Mouse (Mus musculus) cerebellum, adult 2 months (tissue): ENCODE results near the gene Cdkn1a. TPM values are rescaled to one million over a fixed set of nuclear protein-coding genes. Genes with fewer than 3 reads are reported as not detected.

Experiments
- DNase-seq, 2 experiments: peaks; one replicate each; pipeline ENCODE4 v3.0.0; 2021
- H3K27ac ChIP-seq: fragments of 200-500 bp; 2 replicates; pipeline ENCODE4 v1.5.1; 2012; ENCODE audit warnings: low read length, control low read depth, inconsistent platforms; ENCODE audit not compliant: insufficient read depth
- H3K27me3 ChIP-seq: fragments of 200-500 bp; 2 replicates; pipeline ENCODE4 v1.6.1; 2012; ENCODE audit warnings: inconsistent platforms, mild to moderate bottlenecking, low read length, moderate library complexity; ENCODE audit not compliant: control insufficient read depth, insufficient read depth
- H3K4me1 ChIP-seq: fragments of 200-500 bp; 2 replicates; pipeline ENCODE4 v1.6.1; 2011; ENCODE audit warnings: low read length; ENCODE audit not compliant: control insufficient read depth, insufficient read depth
- H3K4me3 ChIP-seq: fragments of 200-500 bp; replicated peaks from 2 replicates; pipeline ENCODE3; 2011; ENCODE audit warnings: mild to moderate bottlenecking, low read depth, low read length, control low read depth; ENCODE audit not compliant: insufficient read depth
- CTCF ChIP-seq: fragments of 200-500 bp; IDR thresholded peaks from 2 replicates; pipeline ENCODE4 v1.5.1; 2011; ENCODE audit warnings: low read depth, mild to moderate bottlenecking, control low read depth, low read length, moderate library complexity, borderline replicate concordance; ENCODE audit not compliant: insufficient read depth
- POLR2A ChIP-seq: fragments of 200-500 bp; IDR thresholded peaks from 2 replicates; pipeline ENCODE4 v1.6.1; 2011; ENCODE audit warnings: low read length, control low read depth, borderline replicate concordance; ENCODE audit not compliant: insufficient read depth
- WGBS: fragments of 180-500 bp; shearing (Covaris S2); methylation state at CpG from one replicate; pipeline ENCODE4 v1.1.7; 2018; 5-methylcytosine and 5-hydroxymethylcytosine counted together
- polyA plus RNA-seq: library from polyadenylated mRNA; depleted of rRNA; stranded (reverse); fragments of >200 nt; gene quantifications from 2 replicates; pipeline ENCODE4 v1.2.3, GENCODE M21; 2012

Cdkn1a gene
- polyA plus RNA-seq, 1 experiment: 12.6 TPM

DNA sequence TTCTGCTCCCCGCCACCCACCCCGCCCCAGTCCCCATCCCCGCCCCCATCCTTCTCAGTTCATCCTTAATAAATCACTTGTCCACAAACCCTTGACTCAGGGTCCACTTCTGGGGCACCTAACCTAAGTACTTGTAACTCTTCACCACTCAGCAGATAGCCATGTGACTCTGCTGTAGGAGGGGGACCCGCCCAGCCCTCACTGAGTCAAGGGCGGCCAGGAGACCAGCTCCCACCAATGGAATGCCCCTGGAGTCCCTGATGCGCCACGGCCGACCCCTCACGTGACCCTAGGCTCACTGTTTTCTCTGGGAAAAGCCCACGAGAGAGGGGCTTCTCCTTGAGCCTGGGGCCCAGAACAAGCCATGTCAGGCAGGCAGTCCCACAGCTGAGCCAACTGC is 21.7 kb upstream of the Cdkn1a start:
- 83% methylated on average over 10 of the region's 10 CpGs for WGBS
- H3K27me3 ChIP-seq: no peaks in the 10 kb centered on the region
- TF ChIP-seq CTCF: no peak
- no peak for TF ChIP-seq POLR2A
- no peak for DNase-seq
- H3K4me1 ChIP-seq: peaks cover 1% of the 10 kb centered on the region
- H3K4me3 ChIP-seq: no peak overlapping the region
- H3K27ac ChIP-seq: no peak overlapping the region

DNA sequence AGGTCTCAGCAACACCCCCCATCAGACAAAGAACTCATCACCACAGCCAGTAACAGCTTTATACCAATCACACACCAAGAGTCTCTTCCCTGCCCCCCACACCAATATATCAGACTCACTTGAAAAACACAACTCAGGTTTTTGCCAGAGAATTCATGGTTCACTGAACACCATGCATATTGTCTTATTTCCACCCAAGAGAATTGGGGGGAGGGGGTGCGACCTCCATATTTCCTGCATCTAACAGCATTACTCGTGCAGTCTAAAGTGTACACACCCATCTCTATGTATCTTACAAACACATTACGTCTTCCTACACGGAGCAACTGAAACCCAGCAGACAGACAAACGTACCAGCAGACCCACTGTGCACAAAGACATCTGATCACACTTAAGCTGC is 19.0 kb upstream of the Cdkn1a start:
- 77% methylated on average over 5 of the region's 5 CpGs for WGBS
- no peak for DNase-seq
- no peaks in the 10 kb centered on the region for H3K4me1 ChIP-seq
- no peak for TF ChIP-seq POLR2A
- TF ChIP-seq CTCF: no peak
- H3K27me3 ChIP-seq: no peaks in the 10 kb centered on the region
- no peak overlapping the region for H3K27ac ChIP-seq
- H3K4me3 ChIP-seq: no peak overlapping the region

DNA sequence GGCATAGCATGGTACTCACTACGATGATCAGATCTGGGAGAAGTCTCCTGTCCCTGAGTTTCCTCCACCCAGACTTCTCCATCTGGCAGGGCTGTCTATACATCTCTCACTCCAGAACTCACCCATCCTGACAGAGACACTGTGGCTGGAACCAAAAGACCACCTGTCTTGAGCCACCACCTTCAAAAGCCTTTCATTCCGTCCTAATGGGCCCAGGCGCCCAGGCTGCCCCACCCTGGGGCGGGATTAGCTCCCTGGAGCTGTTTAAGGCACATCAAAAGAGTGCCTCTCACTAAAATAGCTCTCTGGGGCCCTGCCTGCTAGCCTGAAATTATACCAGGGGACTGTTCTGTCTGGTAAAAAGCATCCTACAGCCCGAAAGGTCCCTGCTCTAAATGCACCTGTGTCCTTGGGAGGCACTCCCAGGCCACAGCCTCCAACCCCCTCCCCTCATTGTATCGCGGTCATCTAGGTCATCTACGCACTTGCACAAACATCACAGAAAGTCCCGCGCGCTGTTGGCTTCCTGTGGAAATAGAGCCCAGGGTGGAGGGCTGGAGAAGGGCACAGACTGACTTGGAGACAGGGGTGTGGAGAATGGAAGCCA is 18.0 kb upstream of the Cdkn1a start:
- no peaks in the 10 kb centered on the region for H3K27me3 ChIP-seq
- WGBS: 53% methylated on average over 11 of the region's 11 CpGs
- TF ChIP-seq POLR2A (no peak), CTCF (no peak)
- no peak for DNase-seq
- peak overlapping the region; percentile 46; the same call in 1 of the 2 replicates for H3K27ac ChIP-seq
- no peaks in the 10 kb centered on the region for H3K4me1 ChIP-seq
- no peak overlapping the region for H3K4me3 ChIP-seq

- H3K4me3 ChIP-seq: no peak overlapping the region
- TF ChIP-seq POLR2A: no peak
- TF ChIP-seq CTCF: no peak
Observed at GRCm38 (mm10) chr17:29073313-29073712, 17.5 kb upstream of the Cdkn1a start.

DNA sequence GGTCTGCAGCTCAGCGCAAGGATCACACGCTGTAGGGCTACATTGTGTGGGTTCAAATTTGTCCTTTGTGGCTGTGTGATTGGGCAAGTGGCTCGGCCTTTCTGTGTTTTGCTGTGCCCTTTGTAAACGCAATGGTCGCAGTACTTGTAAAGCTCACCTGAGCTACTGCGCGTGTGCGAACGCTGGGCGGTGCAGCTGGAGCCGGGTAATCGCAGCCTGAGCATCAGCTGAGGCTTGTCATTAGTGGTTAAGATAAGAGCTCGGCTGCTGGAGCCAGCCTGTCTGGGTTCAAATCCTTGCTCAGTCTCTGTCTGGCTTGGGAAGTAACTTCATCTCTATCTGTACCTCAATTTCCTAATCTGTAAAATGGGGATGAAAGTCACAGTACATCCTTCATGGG is 16.7 kb upstream of the Cdkn1a start:
- no peak overlapping the region for H3K27ac ChIP-seq
- H3K27me3 ChIP-seq: no peaks in the 10 kb centered on the region
- no peak for DNase-seq
- no peak for TF ChIP-seq POLR2A
- no peak for TF ChIP-seq CTCF
- no peaks in the 10 kb centered on the region for H3K4me1 ChIP-seq
- H3K4me3 ChIP-seq: no peak overlapping the region
- WGBS: 94% methylated on average over 13 of the region's 13 CpGs

More at GRCm38 (mm10) chr17:29073313-29073712, 17.5 kb upstream of the Cdkn1a start:
- 38% methylated on average over 5 of the region's 5 CpGs for WGBS
- peak overlapping the region; percentile 49; the same call in 1 of the 2 replicates for H3K27ac ChIP-seq
- H3K4me1 ChIP-seq: no peaks in the 10 kb centered on the region
- no peak for DNase-seq
- no peaks in the 10 kb centered on the region for H3K27me3 ChIP-seq

DNA sequence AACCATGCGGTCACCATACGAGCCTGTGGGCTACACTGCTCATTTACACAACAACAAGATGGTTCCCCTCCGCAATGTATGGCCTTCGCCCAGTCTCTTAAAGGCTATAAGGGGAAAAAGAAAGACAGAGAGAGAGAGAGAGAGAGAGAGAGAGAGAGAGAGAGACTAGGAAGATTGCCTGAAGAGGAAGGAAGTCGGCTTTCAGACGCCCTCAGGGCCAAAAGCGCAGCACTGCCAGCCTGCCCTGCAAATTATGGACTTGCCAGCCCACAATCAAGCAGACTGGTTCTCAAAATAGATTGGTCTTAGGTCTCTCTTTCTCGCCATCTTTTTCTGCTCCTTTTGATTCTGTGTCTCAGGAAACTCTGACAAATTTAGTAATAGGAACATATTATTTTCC is 14.5 kb upstream of the Cdkn1a start:
- TF ChIP-seq POLR2A (no peak), CTCF (no peak)
- no peaks in the 10 kb centered on the region for H3K4me1 ChIP-seq
- no peak for DNase-seq
- H3K4me3 ChIP-seq: no peak overlapping the region
- WGBS: 59% methylated on average over 8 of the region's 8 CpGs
- no peak overlapping the region for H3K27ac ChIP-seq
- H3K27me3 ChIP-seq: no peaks in the 10 kb centered on the region

DNA sequence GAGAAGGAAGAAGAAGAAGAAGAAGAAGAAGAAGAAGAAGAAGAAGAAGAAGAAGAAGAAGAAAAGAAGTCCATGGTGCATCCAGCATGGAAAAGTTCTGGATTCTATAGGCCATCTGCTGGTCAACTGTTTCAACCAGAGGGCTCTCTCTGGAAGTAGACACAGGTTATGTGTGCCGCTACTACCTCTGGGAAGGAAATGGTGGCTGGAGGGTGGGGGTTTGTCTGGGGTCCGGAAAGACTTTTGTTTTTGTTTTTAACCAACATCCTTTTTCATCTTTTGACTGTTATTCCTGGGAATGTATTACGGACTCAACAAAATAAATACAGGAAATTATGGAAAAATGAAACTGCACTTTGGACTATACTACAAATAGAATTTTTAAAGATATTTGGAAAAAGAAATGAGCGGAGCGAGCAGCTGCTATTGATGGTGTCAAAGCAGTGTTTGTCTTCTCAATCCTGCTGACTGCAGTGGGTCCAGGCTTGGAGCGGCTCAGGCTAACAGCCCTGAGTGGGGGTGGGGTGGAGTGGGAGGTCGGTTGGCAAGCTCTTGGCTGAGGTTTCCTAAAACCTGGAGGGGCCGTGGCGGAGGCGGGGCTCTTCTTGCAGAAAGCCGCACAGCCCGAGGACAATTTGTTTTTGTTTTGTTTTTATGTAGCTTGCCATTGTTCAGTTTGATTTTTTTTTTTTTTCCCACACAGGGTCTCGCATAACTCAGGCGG is 12.8 kb upstream of the Cdkn1a start:
- Histone ChIP-seq H3K27me3 (no peaks in the 10 kb centered on the region), H3K4me1 (no peaks in the 10 kb centered on the region), H3K27ac (peak overlapping the region; percentile 78; the same call in 1 of the 2 replicates), H3K4me3 (peak overlapping the region; percentile 16)
- WGBS: 34% methylated on average over 14 of the region's 14 CpGs
- TF ChIP-seq POLR2A (no peak), CTCF (no peak)
- no peak for DNase-seq
